Mouse (Mus musculus): ENCODE results near the gene Gm14744.
"Not testable (repeated sequence)": the region's sequence is repeated elsewhere in the genome, so short reads cannot be mapped to it uniquely, and the experiment has no call there.

Gm14744 gene

DNA sequence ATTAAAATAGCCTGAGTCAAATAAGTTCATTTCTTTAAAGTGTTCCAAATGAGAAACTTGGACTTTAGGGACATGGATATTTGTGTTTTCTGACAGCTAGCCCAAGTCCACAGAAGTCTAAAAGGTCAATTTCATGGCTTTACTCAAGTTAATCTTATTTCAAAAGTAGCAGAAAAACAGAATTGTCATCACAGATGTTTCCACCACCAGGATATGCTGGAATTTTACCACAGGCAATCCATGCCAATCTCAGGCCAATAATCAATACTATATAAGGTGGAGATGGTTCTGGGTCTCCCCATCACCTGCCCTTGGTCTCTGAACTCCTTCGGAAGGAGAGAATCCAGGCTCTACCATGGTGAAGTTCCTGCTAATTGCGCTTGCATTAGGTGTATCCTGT is at the start of gene Gm14744:
Gene Gm14744 (plus strand): TSS at position 301 of the 400 bp plus-strand sequence.
- not testable (repeated sequence) for DNase-seq (ENCODE audit: low spot score)

DNA sequence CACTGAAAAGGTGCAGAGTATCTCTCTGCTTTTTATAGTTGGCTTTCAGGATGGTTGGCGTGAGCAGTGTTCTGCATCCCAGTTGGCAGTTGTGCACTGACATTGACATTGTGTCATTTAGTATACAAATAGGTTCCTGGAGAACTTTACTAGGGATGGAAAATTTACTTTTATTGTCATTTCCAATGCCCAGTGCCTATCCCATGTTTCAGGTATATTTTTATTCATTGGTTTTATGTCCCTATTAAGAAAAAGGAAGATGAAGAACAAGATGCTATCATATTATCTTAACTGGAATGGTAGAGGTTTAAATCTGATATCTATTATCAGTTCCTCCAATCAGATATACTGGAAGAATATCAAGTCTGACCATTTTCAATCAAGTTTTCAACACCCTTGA is 11.0 kb upstream of the Gm14744 start, which contains the start of gene Pbsn:
Gene Pbsn (minus strand): TSS at position 101 of the 400 bp plus-strand sequence.
- DNase-seq (ENCODE audit: low spot score) = no peak

DNA sequence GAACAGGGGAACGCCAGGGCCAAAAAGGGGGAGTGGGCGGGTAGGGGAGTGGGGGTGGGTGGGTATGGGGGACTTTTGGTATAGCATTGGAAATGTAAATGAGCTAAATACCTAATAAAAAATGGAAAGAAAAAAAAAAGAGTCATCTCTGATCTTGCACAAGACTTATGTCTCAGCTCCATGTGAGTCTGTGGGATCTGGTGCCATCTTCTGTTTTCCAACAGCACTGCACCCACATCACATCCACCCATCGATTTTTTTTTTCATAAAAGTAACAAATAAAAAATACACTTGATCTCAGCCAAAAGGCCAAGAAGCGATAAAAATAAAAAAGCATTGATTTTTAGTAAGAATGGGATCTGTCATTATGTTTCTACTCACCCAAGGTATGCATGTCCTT is 15.5 kb downstream of the Gm14744 start:
- not testable (repeated sequence) for DNase-seq (ENCODE audit: low spot score)

Data from yolk sac, embryonic 10.5 days (tissue).